Mouse (Mus musculus): ENCODE data around the gene Tacc2. TPM values are rescaled to one million over a fixed set of nuclear protein-coding genes. Genes with fewer than 3 reads are reported as not detected.

The Tacc2 gene
- polyA plus RNA-seq, 1 experiment from 2014 or later: 72.4 TPM

DNA sequence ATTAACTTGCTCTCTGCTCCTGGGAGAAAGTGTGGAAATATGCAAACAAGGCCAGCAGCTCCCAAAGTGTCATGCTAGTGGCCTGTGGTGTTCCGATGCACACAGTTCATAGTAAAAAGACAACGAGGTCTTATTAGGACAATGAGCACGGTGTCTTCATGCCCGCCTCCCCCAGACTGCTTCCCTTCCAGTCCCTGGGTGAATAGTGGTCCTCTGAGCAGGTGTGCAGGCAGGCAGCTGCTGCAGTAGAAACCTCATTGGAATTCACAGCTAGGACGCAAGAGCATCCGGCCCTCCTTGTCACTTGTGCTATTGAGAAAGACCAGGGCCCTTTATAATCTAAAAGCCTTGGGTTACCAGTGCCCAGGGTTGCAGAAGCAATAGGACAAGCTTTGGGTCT is 136.1 kb downstream of the Tacc2 start:
- H3K4me1 ChIP-seq (ENCODE audit: control insufficient read depth, insufficient read depth, low read length): peaks cover 33% of the 10 kb centered on the region
- no peaks in the 10 kb centered on the region for H3K9me3 ChIP-seq (ENCODE audit: control insufficient read depth, low read length)
- WGBS: 28% methylated on average over 6 of the region's 6 CpGs
- H3K27ac ChIP-seq (replicated peaks; ENCODE audit: low read depth, low read length): no peak overlapping the region; the same call in 1 of the 2 replicates
- no peaks in the 10 kb centered on the region for H3K27me3 ChIP-seq (ENCODE audit: control insufficient read depth, insufficient read depth, low read length)
- no peak overlapping the region for H3K4me2 ChIP-seq (ENCODE audit: low read length)
- peaks cover 19% of the 10 kb centered on the region for H3K36me3 ChIP-seq (ENCODE audit: control insufficient read depth, insufficient read depth, low read length)
- no peak for DNase-seq
- no peak for ATAC-seq (ENCODE audit: low FRiP score, low TSS enrichment)
- no peak overlapping the region; the same call in 1 of the 2 replicates for H3K9ac ChIP-seq (replicated peaks; ENCODE audit: low read length)
- H3K4me3 ChIP-seq (replicated peaks; ENCODE audit: low read depth, low read length): no peak overlapping the region

DNA sequence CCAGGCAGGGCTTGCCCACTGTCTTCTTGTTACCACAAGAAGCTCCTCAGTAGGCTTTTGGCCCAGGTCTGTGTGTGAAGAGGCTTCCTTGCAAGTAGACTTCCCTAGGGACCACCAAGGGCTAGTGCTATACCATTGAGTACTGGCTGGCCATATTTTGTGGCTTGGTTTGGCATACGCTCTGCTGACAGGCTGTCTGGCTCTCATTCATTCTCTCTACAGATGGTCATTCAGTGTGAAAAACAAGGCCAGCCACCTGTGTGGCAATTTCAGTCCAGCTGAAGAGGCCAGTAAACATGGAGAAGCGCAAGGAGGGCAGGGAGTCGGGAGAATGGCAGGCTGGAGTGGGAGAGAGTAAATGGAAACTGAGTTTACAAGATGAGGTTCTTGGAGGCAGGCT is 138.2 kb downstream of the Tacc2 start:
- H3K27ac ChIP-seq (replicated peaks; ENCODE audit: low read depth, low read length): no peak overlapping the region
- ATAC-seq (ENCODE audit: low FRiP score, low TSS enrichment): no peak

DNA sequence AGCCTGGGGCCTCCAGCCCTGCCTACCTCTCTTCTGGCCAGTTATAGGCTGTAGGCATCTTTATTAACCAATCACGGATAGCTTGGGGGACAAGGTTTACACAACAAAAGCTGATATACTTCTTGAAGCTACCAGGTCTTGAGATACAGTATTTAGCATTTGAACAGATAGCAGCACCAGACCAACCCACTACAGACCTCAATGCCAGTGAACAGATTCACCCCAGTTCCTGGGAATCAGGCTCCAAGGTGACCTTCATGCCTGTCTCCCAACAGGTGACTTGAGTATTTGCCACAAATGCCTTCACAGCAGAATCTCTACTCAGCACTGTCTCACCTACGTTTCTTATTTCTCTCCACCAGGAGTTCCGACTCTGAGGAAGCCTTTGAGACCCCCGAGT is 139.1 kb downstream of the Tacc2 start:
- DNase-seq (no peak), ATAC-seq (ENCODE audit: low FRiP score, low TSS enrichment) (no peak)
- peaks cover 34% of the 10 kb centered on the region for H3K4me1 ChIP-seq (ENCODE audit: control insufficient read depth, insufficient read depth, low read length)
- no peak overlapping the region for H3K9ac ChIP-seq (replicated peaks; ENCODE audit: low read length)
- H3K4me3 ChIP-seq (replicated peaks; ENCODE audit: low read depth, low read length): no peak overlapping the region
- no peak overlapping the region for H3K4me2 ChIP-seq (ENCODE audit: low read length)
- no peak overlapping the region for H3K27ac ChIP-seq (replicated peaks; ENCODE audit: low read depth, low read length)
- 94% methylated on average over 4 of the region's 4 CpGs for WGBS
- H3K27me3 ChIP-seq (ENCODE audit: control insufficient read depth, insufficient read depth, low read length): no peaks in the 10 kb centered on the region
- no peaks in the 10 kb centered on the region for H3K9me3 ChIP-seq (ENCODE audit: control insufficient read depth, low read length)
- H3K36me3 ChIP-seq (ENCODE audit: control insufficient read depth, insufficient read depth, low read length): peaks cover 22% of the 10 kb centered on the region

More for the DNA sequence above, 138.2 kb downstream of the Tacc2 start:
- H3K9ac ChIP-seq (replicated peaks; ENCODE audit: low read length): no peak overlapping the region
- H3K4me2 ChIP-seq (ENCODE audit: low read length): no peak overlapping the region
- no peaks in the 10 kb centered on the region for H3K27me3 ChIP-seq (ENCODE audit: control insufficient read depth, insufficient read depth, low read length)
- peaks cover 31% of the 10 kb centered on the region for H3K4me1 ChIP-seq (ENCODE audit: control insufficient read depth, insufficient read depth, low read length)
- peaks cover 22% of the 10 kb centered on the region for H3K36me3 ChIP-seq (ENCODE audit: control insufficient read depth, insufficient read depth, low read length)
- WGBS: 94% methylated on average over 3 of the region's 3 CpGs
- H3K9me3 ChIP-seq (ENCODE audit: control insufficient read depth, low read length): no peaks in the 10 kb centered on the region
- DNase-seq: no peak
- no peak overlapping the region for H3K4me3 ChIP-seq (replicated peaks; ENCODE audit: low read depth, low read length)

DNA sequence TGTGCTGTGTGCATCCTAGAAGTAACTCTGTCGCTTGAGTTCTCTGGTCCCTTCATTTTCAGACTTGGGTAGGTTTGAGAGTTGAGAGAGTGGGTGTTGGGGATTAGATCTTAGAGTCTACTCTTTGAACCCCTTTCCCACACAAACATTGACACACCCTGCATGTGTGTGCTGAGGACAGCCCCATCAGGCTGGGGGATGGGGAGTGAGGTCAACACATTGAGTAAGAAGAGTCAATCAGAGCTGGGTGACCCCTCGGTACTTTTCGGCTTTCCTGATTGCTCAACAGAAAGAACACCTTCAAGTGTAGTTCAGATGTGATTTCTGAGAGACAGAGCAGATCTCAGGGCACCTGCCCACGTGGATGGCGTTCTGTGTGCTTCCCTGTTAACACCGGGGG is 139.8 kb downstream of the Tacc2 start:
- Histone ChIP-seq H3K27me3 (ENCODE audit: control insufficient read depth, insufficient read depth, low read length) (no peaks in the 10 kb centered on the region), H3K4me3 (replicated peaks; ENCODE audit: low read depth, low read length) (no peak overlapping the region), H3K4me1 (ENCODE audit: control insufficient read depth, insufficient read depth, low read length) (peaks cover 34% of the 10 kb centered on the region), H3K9ac (replicated peaks; ENCODE audit: low read length) (no peak overlapping the region), H3K27ac (replicated peaks; ENCODE audit: low read depth, low read length) (no peak overlapping the region), H3K9me3 (ENCODE audit: control insufficient read depth, low read length) (no peaks in the 10 kb centered on the region), H3K4me2 (ENCODE audit: low read length) (no peak overlapping the region), H3K36me3 (ENCODE audit: control insufficient read depth, insufficient read depth, low read length) (peaks cover 22% of the 10 kb centered on the region)
- no peak for DNase-seq
- 95% methylated on average over 6 of the region's 6 CpGs for WGBS
- ATAC-seq (ENCODE audit: low FRiP score, low TSS enrichment): no peak

DNA sequence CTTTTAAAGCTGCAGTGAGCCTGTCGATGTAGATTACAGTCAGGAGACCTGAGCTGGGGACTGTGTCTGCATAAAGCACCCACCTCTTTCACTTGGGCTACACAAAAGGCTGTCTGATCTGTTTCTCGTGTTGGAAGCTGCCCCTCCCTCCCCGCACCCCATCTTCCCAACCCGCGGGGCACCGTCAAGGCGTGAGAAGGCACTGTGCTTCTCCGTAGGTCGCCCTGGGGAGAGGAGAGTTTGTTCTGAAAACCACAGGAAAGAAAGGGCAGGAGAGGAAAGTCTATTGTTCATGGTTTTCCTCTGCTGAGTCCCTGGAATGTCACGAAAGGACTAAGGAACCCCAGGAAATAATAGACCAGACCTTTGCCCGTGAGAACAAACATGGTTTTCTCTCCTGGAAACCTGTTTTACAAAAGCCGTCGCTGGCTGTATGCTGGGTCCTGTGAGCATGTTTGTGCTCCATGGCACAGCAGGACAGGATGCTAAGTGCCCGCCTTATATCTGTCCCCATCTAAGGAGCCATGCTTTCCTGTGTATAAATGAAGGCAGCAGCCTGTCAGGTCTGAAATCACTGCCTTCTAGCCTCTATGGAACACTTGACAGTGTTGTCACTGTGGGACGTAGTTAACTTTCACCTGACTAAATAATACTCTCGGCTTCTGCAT is 142.8 kb downstream of the Tacc2 start:
- peak overlapping the region; percentile 75 for H3K27ac ChIP-seq (replicated peaks; ENCODE audit: low read depth, low read length)
- H3K9ac ChIP-seq (replicated peaks; ENCODE audit: low read length): peak overlapping the region; percentile 39
- H3K4me1 ChIP-seq (ENCODE audit: control insufficient read depth, insufficient read depth, low read length): peaks cover 22% of the 10 kb centered on the region
- no peaks in the 10 kb centered on the region for H3K9me3 ChIP-seq (ENCODE audit: control insufficient read depth, low read length)
- DNase-seq (peak; percentile 57), ATAC-seq (ENCODE audit: low FRiP score, low TSS enrichment) (no peak)
- H3K4me2 ChIP-seq (ENCODE audit: low read length): peak overlapping the region; percentile 22
- H3K4me3 ChIP-seq (replicated peaks; ENCODE audit: low read depth, low read length): no peak overlapping the region
- WGBS: 4% methylated on average over 16 of the region's 16 CpGs
- H3K27me3 ChIP-seq (ENCODE audit: control insufficient read depth, insufficient read depth, low read length): no peaks in the 10 kb centered on the region
- H3K36me3 ChIP-seq (ENCODE audit: control insufficient read depth, insufficient read depth, low read length): peaks cover 29% of the 10 kb centered on the region

DNA sequence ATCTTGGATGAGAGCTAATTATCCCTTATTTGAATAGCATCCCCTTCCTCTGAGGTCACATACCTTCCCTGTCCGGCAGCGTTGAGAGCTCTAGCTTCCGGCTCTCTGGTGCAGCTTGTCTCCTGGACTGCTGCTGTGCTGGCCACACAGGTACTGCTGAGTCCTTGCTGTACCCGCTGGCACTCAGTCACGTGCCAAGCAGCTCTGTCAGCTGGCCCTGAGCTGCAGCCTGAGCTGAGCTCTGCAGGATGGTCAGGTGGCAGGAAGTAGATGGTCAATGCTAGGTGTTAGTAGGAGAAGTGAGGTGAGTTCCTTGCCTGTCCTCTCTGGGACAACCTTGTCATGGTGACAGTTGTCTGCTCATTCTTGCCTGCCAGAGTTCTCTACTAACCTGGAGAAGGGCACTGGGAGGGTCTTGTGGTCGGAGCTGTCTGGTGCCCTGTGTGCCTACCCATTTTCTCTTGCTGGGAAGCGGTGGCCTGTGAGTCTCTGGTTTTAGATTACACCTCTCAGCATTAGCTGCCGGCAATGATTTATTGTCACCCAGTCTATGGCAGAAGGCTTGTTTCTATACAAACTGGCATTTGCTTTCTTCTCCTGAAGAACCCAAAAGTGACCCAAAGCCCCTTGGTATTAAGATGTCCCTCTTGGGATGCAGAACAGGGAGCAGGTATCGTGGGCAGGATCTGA is 143.6 kb downstream of the Tacc2 start:
- Histone ChIP-seq H3K36me3 (ENCODE audit: control insufficient read depth, insufficient read depth, low read length) (peaks cover 29% of the 10 kb centered on the region), H3K27me3 (ENCODE audit: control insufficient read depth, insufficient read depth, low read length) (no peaks in the 10 kb centered on the region), H3K4me1 (ENCODE audit: control insufficient read depth, insufficient read depth, low read length) (peaks cover 22% of the 10 kb centered on the region), H3K9ac (replicated peaks; ENCODE audit: low read length) (peak overlapping the region; percentile 39), H3K9me3 (ENCODE audit: control insufficient read depth, low read length) (no peaks in the 10 kb centered on the region), H3K4me3 (replicated peaks; ENCODE audit: low read depth, low read length) (no peak overlapping the region), H3K27ac (replicated peaks; ENCODE audit: low read depth, low read length) (peak overlapping the region; percentile 75), H3K4me2 (ENCODE audit: low read length) (no peak overlapping the region)
- DNase-seq: peak; percentile 17
- ATAC-seq (ENCODE audit: low FRiP score, low TSS enrichment): no peak; the same call in 1 of the 2 replicates
- 51% methylated on average over 9 of the region's 9 CpGs for WGBS

DNA sequence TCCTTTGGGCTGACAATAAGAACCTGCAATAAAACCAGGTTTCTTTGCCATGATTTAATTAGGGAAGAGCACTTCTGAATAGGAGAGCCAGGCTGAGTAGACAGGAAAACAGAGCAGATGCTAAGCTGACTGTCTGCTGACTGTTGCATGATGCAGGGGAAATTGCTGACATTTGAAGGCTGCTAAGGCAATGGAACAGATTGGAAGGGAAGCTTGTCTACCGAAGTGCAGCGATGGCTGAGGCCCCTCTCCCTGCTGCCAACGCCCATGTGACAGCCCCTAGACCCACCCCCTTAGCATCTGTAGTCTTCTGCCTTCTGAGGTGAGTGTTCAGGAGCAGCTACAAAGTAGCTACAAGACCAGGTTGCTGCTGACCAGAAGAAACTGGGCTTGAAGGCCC is 148.9 kb downstream of the Tacc2 start:
- Histone ChIP-seq H3K4me2 (ENCODE audit: low read length) (no peak overlapping the region), H3K27me3 (ENCODE audit: control insufficient read depth, insufficient read depth, low read length) (no peaks in the 10 kb centered on the region), H3K36me3 (ENCODE audit: control insufficient read depth, insufficient read depth, low read length) (peaks cover 43% of the 10 kb centered on the region), H3K9me3 (ENCODE audit: control insufficient read depth, low read length) (no peaks in the 10 kb centered on the region), H3K4me1 (ENCODE audit: control insufficient read depth, insufficient read depth, low read length) (no peaks in the 10 kb centered on the region), H3K27ac (replicated peaks; ENCODE audit: low read depth, low read length) (no peak overlapping the region), H3K9ac (replicated peaks; ENCODE audit: low read length) (no peak overlapping the region), H3K4me3 (replicated peaks; ENCODE audit: low read depth, low read length) (no peak overlapping the region)
- no peak for DNase-seq
- WGBS: 88% methylated on average over 3 of the region's 3 CpGs
- no peak for ATAC-seq (ENCODE audit: low FRiP score, low TSS enrichment)

DNA sequence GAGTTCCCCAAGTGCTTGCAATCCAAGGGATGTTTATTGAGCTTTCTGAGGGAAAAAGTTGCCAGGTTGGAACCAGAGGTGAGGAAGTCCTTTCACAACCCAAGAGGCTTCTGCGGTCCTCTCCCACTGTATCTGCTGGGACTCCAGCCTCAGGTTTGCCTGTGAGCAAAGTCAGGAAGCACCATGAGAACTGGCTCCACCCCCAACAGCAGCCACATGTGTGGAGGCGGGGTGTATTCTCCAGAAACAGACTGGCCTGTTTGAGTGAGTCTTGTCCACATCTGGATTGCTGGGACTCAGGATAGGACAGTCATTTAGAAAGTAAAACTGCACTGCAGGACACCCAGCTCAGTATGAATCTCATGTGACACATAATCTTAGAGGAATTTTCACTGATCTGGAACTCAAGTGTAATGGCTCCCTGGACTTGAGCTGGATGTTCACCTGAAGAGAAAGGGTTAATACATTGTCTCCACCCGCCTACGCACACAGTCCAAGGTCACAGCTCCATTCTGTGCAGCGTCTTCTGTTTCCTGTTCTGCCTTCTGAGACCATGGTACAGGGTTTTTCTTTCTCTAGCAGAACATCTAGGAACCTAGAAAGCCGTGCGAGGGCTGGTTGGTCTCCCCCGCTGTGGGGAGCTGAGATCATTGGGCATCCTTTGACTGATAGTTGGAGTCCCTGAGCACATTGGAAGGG is 149.6 kb downstream of the Tacc2 start:
- Histone ChIP-seq H3K27ac (replicated peaks; ENCODE audit: low read depth, low read length) (no peak overlapping the region), H3K27me3 (ENCODE audit: control insufficient read depth, insufficient read depth, low read length) (no peaks in the 10 kb centered on the region), H3K4me2 (ENCODE audit: low read length) (no peak overlapping the region), H3K9me3 (ENCODE audit: control insufficient read depth, low read length) (no peaks in the 10 kb centered on the region), H3K4me1 (ENCODE audit: control insufficient read depth, insufficient read depth, low read length) (no peaks in the 10 kb centered on the region), H3K4me3 (replicated peaks; ENCODE audit: low read depth, low read length) (no peak overlapping the region), H3K9ac (replicated peaks; ENCODE audit: low read length) (no peak overlapping the region), H3K36me3 (ENCODE audit: control insufficient read depth, insufficient read depth, low read length) (peaks cover 48% of the 10 kb centered on the region)
- no peak for DNase-seq
- no peak for ATAC-seq (ENCODE audit: low FRiP score, low TSS enrichment)
- WGBS: 81% methylated on average over 8 of the region's 8 CpGs
